ENCODE assay signal across 8 mouse cellular contexts in genomic region chr17:70835071-70835790, GRCm38 (mm10). TPM values are rescaled to one million over a fixed set of nuclear protein-coding genes. Genes with fewer than 3 reads are reported as not detected.
DNase-seq lines count a peak whose midpoint lies in the region; ATAC-seq and TF ChIP-seq lines count a peak whose summit lies in the region.

No protein-coding gene starts in this region.

- H3K9me3 ChIP-seq in embryonic facial prominence, embryonic 12.5 days, result no peaks in the 10 kb centered on the region
- no peaks in the 10 kb centered on the region for H3K9me3 ChIP-seq in intestine, embryonic 15.5 days
- no peaks in the 10 kb centered on the region for H3K9me3 ChIP-seq in neural tube, embryonic 14.5 days (ENCODE audit: control insufficient read depth, low read length)

- peak overlapping the region; percentile 68 for H3K4me2 ChIP-seq in embryonic facial prominence, embryonic 12.5 days (replicated peaks)
- peak overlapping the region; percentile 78 for H3K4me2 ChIP-seq in intestine, embryonic 15.5 days (replicated peaks)
- peak overlapping the region; percentile 94 for H3K4me2 ChIP-seq in neural tube, embryonic 14.5 days (ENCODE audit: low read depth, low read length)

- 5% methylated on average over 10 of the region's 10 CpGs for WGBS in liver, adult 2 months
- 3% methylated on average over 10 of the region's 10 CpGs for WGBS in embryonic facial prominence, embryonic 12.5 days
- 10% methylated on average over 10 of the region's 10 CpGs for WGBS in intestine, embryonic 15.5 days
- WGBS in neural tube, embryonic 14.5 days, result 2% methylated on average over 10 of the region's 10 CpGs

- no peak for ATAC-seq in embryonic facial prominence, embryonic 12.5 days (ENCODE audit: insufficient number of reproducible peaks, insufficient read depth, low FRiP score, low TSS enrichment)
- peak; percentile 61 for ATAC-seq in intestine, embryonic 15.5 days
- ATAC-seq in neural tube, embryonic 14.5 days (ENCODE audit: low read depth), result no peak

- no peak for DNase-seq in liver, adult 2 months (ENCODE audit: extremely low read depth, low read depth, low spot score)
- no peak for DNase-seq in liver
- no peak for DNase-seq in layer of hippocampus, adult 9-10 months (ENCODE audit: low spot score)
- DNase-seq in right cerebral cortex, postnatal 4 days, result no peak
- no peak for DNase-seq in spleen, postnatal 36 days (ENCODE audit: low spot score in 2 of 2)

- H3K4me3 ChIP-seq in liver, adult 2 months (ENCODE audit: insufficient read depth, low read depth, low read length), result peak overlapping the region; percentile 52
- peak overlapping the region; percentile 35 for H3K4me3 ChIP-seq in embryonic facial prominence, embryonic 12.5 days
- peak overlapping the region; percentile 38 for H3K4me3 ChIP-seq in intestine, embryonic 15.5 days (replicated peaks)
- peak overlapping the region; percentile 43 for H3K4me3 ChIP-seq in neural tube, embryonic 14.5 days (ENCODE audit: low read depth, low read length)

- peak overlapping the region; percentile 38 for H3K9ac ChIP-seq in liver, adult 2 months (ENCODE audit: low read depth, low read length)
- H3K9ac ChIP-seq in embryonic facial prominence, embryonic 12.5 days, result no peak overlapping the region
- peak overlapping the region; percentile 26; the same call in 1 of the 2 replicates for H3K9ac ChIP-seq in intestine, embryonic 15.5 days
- peak overlapping the region; percentile 51; the same call in 1 of the 2 replicates for H3K9ac ChIP-seq in neural tube, embryonic 14.5 days (replicated peaks; ENCODE audit: low read depth, low read length)

- H3K27ac ChIP-seq in liver, adult 2 months (replicated peaks; ENCODE audit: insufficient read depth, low read depth, low read length), result no peak overlapping the region
- no peak overlapping the region for H3K27ac ChIP-seq in embryonic facial prominence, embryonic 12.5 days
- H3K27ac ChIP-seq in intestine, embryonic 15.5 days, result peak overlapping the region; percentile 71; the same call in 1 of the 2 replicates
- no peak overlapping the region for H3K27ac ChIP-seq in neural tube, embryonic 14.5 days (ENCODE audit: low read depth, low read length)

- H3K79me2 ChIP-seq in liver, adult 2 months (ENCODE audit: control insufficient read depth, insufficient read depth, low read length), result no peaks in the 10 kb centered on the region

- H3K36me3 ChIP-seq in liver, adult 2 months (ENCODE audit: control insufficient read depth, insufficient read depth, low read length), result no peaks in the 10 kb centered on the region
- peaks cover 16% of the 10 kb centered on the region for H3K36me3 ChIP-seq in embryonic facial prominence, embryonic 12.5 days
- H3K36me3 ChIP-seq in intestine, embryonic 15.5 days, result no peaks in the 10 kb centered on the region
- no peaks in the 10 kb centered on the region for H3K36me3 ChIP-seq in neural tube, embryonic 14.5 days (ENCODE audit: control insufficient read depth, insufficient read depth, low read length)

- no peak for TF ChIP-seq POLR2A in liver, adult 2 months (IDR thresholded peaks at IDR 0.05; ENCODE audit: extremely low read depth, insufficient read depth, low read length)

- no peaks in the 10 kb centered on the region for H3K27me3 ChIP-seq in liver, adult 2 months (ENCODE audit: control insufficient read depth, insufficient read depth, low read length)
- H3K27me3 ChIP-seq in embryonic facial prominence, embryonic 12.5 days, result no peaks in the 10 kb centered on the region
- H3K27me3 ChIP-seq in intestine, embryonic 15.5 days (replicated peaks), result no peaks in the 10 kb centered on the region
- no peaks in the 10 kb centered on the region for H3K27me3 ChIP-seq in neural tube, embryonic 14.5 days (ENCODE audit: control insufficient read depth, insufficient read depth, low read length)

- H3K4me1 ChIP-seq in liver, adult 2 months (ENCODE audit: control insufficient read depth, insufficient read depth, low read length), result peaks cover 3% of the 10 kb centered on the region
- peaks cover 14% of the 10 kb centered on the region; the same call in 1 of the 2 replicates for H3K4me1 ChIP-seq in embryonic facial prominence, embryonic 12.5 days
- 0 out of 2 replicates have a peak, but pooled peaks cover 13% of the 10 kb centered on the region for H3K4me1 ChIP-seq in intestine, embryonic 15.5 days (replicated peaks)
- H3K4me1 ChIP-seq in neural tube, embryonic 14.5 days (ENCODE audit: control insufficient read depth, insufficient read depth, low read length), result peaks cover 7% of the 10 kb centered on the region; the same call in 1 of the 2 replicates

- no peak for TF ChIP-seq CTCF in liver, adult 2 months (IDR thresholded peaks at IDR 0.05; ENCODE audit: low read depth, low read length)

RNA-seq across cellular contexts. Expression of gene Tgif1, which starts 18.1 kb away (rescaled TPM):
- 10.6 and 16.2 TPM in 2 replicates for total RNA-seq in liver, adult 2 months (2014; rRNA removed)
- 14.5 and 17.0 TPM in 2 replicates for polyA plus RNA-seq in liver, adult 2 months (2012; rRNA removed)
- polyA plus RNA-seq in embryonic facial prominence, embryonic 12.5 days (2016; fragmentation: Nextera tagmentation; extraction: Ambion mirVana), result 113 and 126 TPM in 2 replicates
- polyA plus RNA-seq in intestine, embryonic 15.5 days (2015; fragmentation: Nextera tagmentation; extraction: Ambion mirVana), result 46.9 and 56.5 TPM in 2 replicates
- polyA plus RNA-seq in neural tube, embryonic 14.5 days (2014; fragmentation: Nextera tagmentation; extraction: Ambion mirVana), result 10.9 and 13.2 TPM in 2 replicates
